Mouse (Mus musculus): ENCODE results near the gene Rin3. TPM values are rescaled to one million over a fixed set of nuclear protein-coding genes. Genes with fewer than 3 reads are reported as not detected.
"Not testable (repeated sequence)": the region's sequence is repeated elsewhere in the genome, so short reads cannot be mapped to it uniquely, and the experiment has no call there.

The Rin3 gene
- polyA plus RNA-seq, 1 experiment from 2014 or later = 4.6 TPM

- no peak overlapping the region for H3K9ac ChIP-seq
- H3K36me3 ChIP-seq = no peaks in the 10 kb centered on the region
- 82% methylated on average over 3 of the region's 3 CpGs for WGBS
- H3K27me3 ChIP-seq = no peaks in the 10 kb centered on the region
- no peak overlapping the region for H3K4me2 ChIP-seq
- H3K27ac ChIP-seq (replicated peaks) = no peak overlapping the region
- H3K4me1 ChIP-seq (replicated peaks) = no peaks in the 10 kb centered on the region
- H3K4me3 ChIP-seq = no peak overlapping the region
- no peaks in the 10 kb centered on the region for H3K9me3 ChIP-seq
- ATAC-seq (ENCODE audit: low read depth) = no peak
These were observed 24.2 kb upstream of the Rin3 start for GRCm38 (mm10) chr12:102258522-102259112.

DNA sequence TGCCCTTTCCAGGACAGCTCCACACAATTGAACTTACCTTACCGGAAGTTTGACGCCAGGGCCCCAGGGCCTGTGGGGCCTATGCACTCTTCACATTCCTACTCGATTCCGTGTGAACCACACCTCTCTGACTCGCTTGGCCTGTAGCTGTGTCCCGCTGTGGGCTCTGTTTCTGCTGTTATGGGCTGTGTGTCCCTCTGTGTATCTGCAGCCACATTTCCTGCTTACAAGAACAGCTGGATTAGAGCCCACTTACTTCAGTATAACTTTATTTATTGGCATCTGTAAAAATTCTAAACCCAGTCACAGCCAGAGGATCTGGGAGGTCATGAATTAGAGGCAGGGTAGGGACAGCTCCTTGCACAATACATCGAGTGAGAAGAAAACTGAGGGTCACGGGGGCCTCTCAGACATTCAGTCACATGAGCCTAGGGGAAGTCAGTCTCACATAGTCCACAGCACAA is 20.9 kb upstream of the Rin3 start:
- 70% methylated on average over 8 of the region's 8 CpGs for WGBS
- H3K9me3 ChIP-seq = no peaks in the 10 kb centered on the region
- no peak overlapping the region for H3K9ac ChIP-seq

GRCm38 (mm10) chr12:102262809-102263208 is 20.0 kb upstream of the Rin3 start:
- 88% methylated on average over 2 of the region's 2 CpGs for WGBS
- Histone ChIP-seq H3K27ac (replicated peaks) (no peak overlapping the region), H3K9ac (no peak overlapping the region), H3K4me1 (replicated peaks) (no peaks in the 10 kb centered on the region), H3K27me3 (no peaks in the 10 kb centered on the region), H3K4me2 (no peak overlapping the region), H3K9me3 (no peaks in the 10 kb centered on the region), H3K4me3 (no peak overlapping the region), H3K36me3 (no peaks in the 10 kb centered on the region)
- ATAC-seq (ENCODE audit: low read depth) = no peak

More for the DNA sequence above, 20.9 kb upstream of the Rin3 start:
- no peak overlapping the region for H3K4me3 ChIP-seq
- H3K27me3 ChIP-seq = no peaks in the 10 kb centered on the region
- H3K4me1 ChIP-seq (replicated peaks) = no peaks in the 10 kb centered on the region
- no peak; the same call in 1 of the 2 replicates for ATAC-seq (ENCODE audit: low read depth)
- no peaks in the 10 kb centered on the region for H3K36me3 ChIP-seq
- H3K4me2 ChIP-seq = no peak overlapping the region
- H3K27ac ChIP-seq (replicated peaks) = no peak overlapping the region

DNA sequence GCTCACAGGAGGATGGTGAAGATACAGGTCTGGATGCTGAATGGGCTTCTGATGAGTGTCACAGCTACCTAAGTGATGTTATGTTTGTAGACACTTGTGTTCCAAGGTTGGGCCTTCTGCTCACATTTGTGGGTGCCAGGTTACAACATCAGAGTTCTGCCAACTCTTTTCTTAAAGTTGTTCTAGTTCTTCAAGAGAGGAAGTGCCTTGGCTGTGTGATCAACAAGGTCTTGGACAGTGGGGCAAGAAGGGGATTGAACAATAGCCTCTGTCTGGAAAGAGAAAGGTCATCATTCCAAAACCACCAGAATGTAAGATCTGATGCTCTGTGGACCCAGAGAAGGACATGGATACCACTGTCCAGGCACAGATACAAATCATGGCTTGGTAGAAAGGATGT is 19.6 kb upstream of the Rin3 start:
- no peaks in the 10 kb centered on the region for H3K9me3 ChIP-seq
- no peak overlapping the region for H3K9ac ChIP-seq
- no peaks in the 10 kb centered on the region for H3K36me3 ChIP-seq
- no peaks in the 10 kb centered on the region for H3K4me1 ChIP-seq (replicated peaks)
- H3K4me2 ChIP-seq = no peak overlapping the region
- no peak for ATAC-seq (ENCODE audit: low read depth)
- H3K27me3 ChIP-seq = no peaks in the 10 kb centered on the region
- H3K4me3 ChIP-seq = no peak overlapping the region
- H3K27ac ChIP-seq (replicated peaks) = no peak overlapping the region

DNA sequence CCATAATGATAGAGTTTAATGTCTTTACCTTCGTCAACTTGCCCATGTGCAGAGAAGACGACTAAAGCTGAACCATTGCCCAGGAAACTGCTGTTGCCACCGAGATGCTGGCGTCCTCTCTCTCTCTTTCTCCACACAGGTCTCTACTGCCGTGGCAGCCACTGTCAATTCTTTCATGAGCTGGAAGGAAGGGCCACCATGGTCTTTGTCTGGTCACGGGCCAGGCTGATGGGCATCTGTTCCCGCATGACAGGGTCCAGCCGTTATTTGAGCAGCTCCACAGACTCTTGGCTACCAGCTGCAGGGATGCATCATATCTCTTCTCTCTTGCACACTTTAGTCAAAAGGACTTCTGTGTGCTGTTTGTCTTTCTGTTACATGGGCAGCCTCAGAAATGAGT is 16.4 kb upstream of the Rin3 start:
- H3K4me3 ChIP-seq = no peak overlapping the region
- WGBS = 89% methylated on average over 8 of the region's 8 CpGs
- H3K36me3 ChIP-seq = no peaks in the 10 kb centered on the region
- H3K27me3 ChIP-seq = no peaks in the 10 kb centered on the region
- H3K4me1 ChIP-seq (replicated peaks) = no peaks in the 10 kb centered on the region
- no peak overlapping the region for H3K27ac ChIP-seq (replicated peaks)
- H3K9me3 ChIP-seq = no peaks in the 10 kb centered on the region
- no peak overlapping the region for H3K4me2 ChIP-seq
- H3K9ac ChIP-seq = no peak overlapping the region
- no peak for ATAC-seq (ENCODE audit: low read depth)

- H3K36me3 ChIP-seq = no peaks in the 10 kb centered on the region
- H3K9me3 ChIP-seq = no peaks in the 10 kb centered on the region
- no peak overlapping the region for H3K4me2 ChIP-seq
- no peaks in the 10 kb centered on the region for H3K4me1 ChIP-seq (replicated peaks)
- H3K27ac ChIP-seq (replicated peaks) = no peak overlapping the region
- H3K4me3 ChIP-seq = no peak overlapping the region
- 54% methylated on average over 2 of the region's 2 CpGs for WGBS
- H3K27me3 ChIP-seq = no peaks in the 10 kb centered on the region
- no peak overlapping the region for H3K9ac ChIP-seq
- ATAC-seq (ENCODE audit: low read depth) = no peak
These were observed 13.7 kb upstream of the Rin3 start for GRCm38 (mm10) chr12:102269144-102269543.

DNA sequence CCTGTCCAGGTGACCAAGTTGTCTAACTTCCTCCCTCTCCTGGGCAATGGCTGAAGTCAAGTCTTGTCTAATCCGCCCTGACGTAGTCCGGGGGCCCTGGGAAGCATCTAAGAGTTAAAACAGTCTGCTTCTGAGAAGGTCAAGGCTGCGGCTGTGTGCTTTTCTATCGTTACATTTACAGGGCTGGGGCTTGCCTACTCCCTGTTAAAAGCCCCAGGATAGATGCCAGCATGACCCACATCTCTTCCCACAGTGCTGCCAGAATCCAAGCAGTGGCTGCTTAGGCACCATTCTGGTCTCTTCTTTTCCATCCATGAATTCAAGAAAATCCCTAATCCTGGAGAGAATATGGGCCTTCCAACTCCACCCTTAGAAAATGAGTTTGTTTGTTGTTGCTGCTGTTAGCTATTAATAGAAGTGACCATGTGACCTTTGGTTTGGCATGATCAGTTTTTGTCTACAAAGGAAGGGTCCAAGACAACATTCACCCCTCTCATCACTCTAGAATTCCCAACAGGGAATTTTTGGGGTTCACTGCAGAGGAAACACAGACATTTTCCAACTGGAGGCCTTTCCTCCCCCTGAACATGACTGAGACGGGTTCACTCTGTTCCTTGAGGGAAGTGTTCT is 12.0 kb upstream of the Rin3 start:
- no peak for ATAC-seq (ENCODE audit: low read depth)
- 92% methylated on average over 6 of the region's 6 CpGs for whole genome bisulfite sequencing
- no peak overlapping the region for H3K27ac ChIP-seq (replicated peaks)
- H3K4me2 ChIP-seq = no peak overlapping the region
- no peak overlapping the region for H3K9ac ChIP-seq
- no peak overlapping the region for H3K4me3 ChIP-seq
- H3K36me3 ChIP-seq = no peaks in the 10 kb centered on the region
- H3K27me3 ChIP-seq = no peaks in the 10 kb centered on the region
- no peaks in the 10 kb centered on the region for H3K4me1 ChIP-seq (replicated peaks)
- no peaks in the 10 kb centered on the region for H3K9me3 ChIP-seq

- Histone ChIP-seq H3K4me1 (replicated peaks) (no peaks in the 10 kb centered on the region), H3K4me3 (no peak overlapping the region), H3K9me3 (no peaks in the 10 kb centered on the region), H3K27me3 (no peaks in the 10 kb centered on the region), H3K4me2 (no peak overlapping the region), H3K9ac (no peak overlapping the region), H3K36me3 (no peaks in the 10 kb centered on the region), H3K27ac (replicated peaks) (no peak overlapping the region)
- WGBS = 81% methylated on average over 4 of the region's 4 CpGs
- ATAC-seq (ENCODE audit: low read depth) = no peak
These were observed 11.4 kb upstream of the Rin3 start for GRCm38 (mm10) chr12:102271447-102271846.

DNA sequence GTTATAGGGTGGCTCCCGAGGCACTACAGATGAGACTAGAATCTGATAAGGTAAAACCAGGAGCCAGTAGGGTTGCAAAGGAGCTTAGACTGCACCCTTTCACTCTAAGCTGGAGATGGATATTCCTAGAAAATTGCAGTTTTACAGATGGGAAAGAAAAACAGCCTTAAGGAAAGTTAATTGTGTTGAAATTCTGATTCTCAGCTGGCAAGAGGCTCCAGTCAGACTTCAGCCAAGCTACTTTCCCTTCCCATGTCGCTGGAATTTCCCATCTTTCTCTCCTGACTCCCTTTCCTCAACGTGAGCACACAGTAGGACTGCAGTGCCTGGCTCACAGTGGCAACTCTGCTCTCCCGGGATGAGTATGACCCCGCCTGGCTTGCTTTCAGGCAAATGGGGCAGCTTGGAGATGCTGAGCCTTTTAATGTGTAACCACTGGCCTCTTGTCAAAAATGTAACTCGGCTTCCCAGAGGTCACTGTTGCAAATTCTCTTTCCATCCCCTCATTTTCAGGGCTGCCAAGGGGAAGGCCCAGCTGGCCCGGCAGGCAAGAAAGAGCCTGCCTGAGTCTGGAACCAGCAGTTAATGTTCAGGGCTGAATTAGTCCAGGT is 6.9 kb upstream of the Rin3 start:
- WGBS = 70% methylated on average over 7 of the region's 7 CpGs

GRCm38 (mm10) chr12:102280290-102280689 is 2.6 kb upstream of the Rin3 start:
- H3K9me3 ChIP-seq; H3K9ac ChIP-seq; ATAC-seq (ENCODE audit: low read depth); H3K4me3 ChIP-seq; H3K4me2 ChIP-seq; H3K27ac ChIP-seq (replicated peaks); H3K36me3 ChIP-seq: not testable (repeated sequence)
- Histone ChIP-seq H3K27me3 (peaks cover 18% of the 10 kb centered on the region), H3K4me1 (replicated peaks) (peaks cover 29% of the 10 kb centered on the region)
- WGBS = 76% methylated on average over 4 of the region's 4 CpGs

More for the DNA sequence above, 6.9 kb upstream of the Rin3 start:
- H3K36me3 ChIP-seq = no peaks in the 10 kb centered on the region
- no peaks in the 10 kb centered on the region for H3K9me3 ChIP-seq
- peaks cover 7% of the 10 kb centered on the region; the same call in 1 of the 2 replicates for H3K27me3 ChIP-seq
- no peak overlapping the region for H3K27ac ChIP-seq (replicated peaks)
- H3K4me1 ChIP-seq (replicated peaks) = no peaks in the 10 kb centered on the region
- H3K4me3 ChIP-seq = no peak overlapping the region
- no peak overlapping the region for H3K4me2 ChIP-seq
- no peak for ATAC-seq (ENCODE audit: low read depth)
- no peak overlapping the region for H3K9ac ChIP-seq

GRCm38 (mm10) chr12:102280867-102281503 is 1.9 kb upstream of the Rin3 start:
- H3K27me3 ChIP-seq = peaks cover 18% of the 10 kb centered on the region
- no peak for ATAC-seq (ENCODE audit: low read depth)
- 35% methylated on average over 7 of the region's 7 CpGs for WGBS

GRCm38 (mm10) chr12:102282126-102282525 is 722 bp upstream of the Rin3 start:
- peak overlapping the region; percentile 95 for H3K4me2 ChIP-seq
- ATAC-seq (ENCODE audit: low read depth) = no peak
- peaks cover 46% of the 10 kb centered on the region for H3K4me1 ChIP-seq (replicated peaks)
- 71% methylated on average over 2 of the region's 2 CpGs for WGBS
- H3K27ac ChIP-seq (replicated peaks) = no peak overlapping the region
- H3K9me3 ChIP-seq = no peaks in the 10 kb centered on the region
- peaks cover 18% of the 10 kb centered on the region for H3K27me3 ChIP-seq
- H3K9ac ChIP-seq = no peak overlapping the region
- no peaks in the 10 kb centered on the region for H3K36me3 ChIP-seq
- no peak overlapping the region for H3K4me3 ChIP-seq

More at GRCm38 (mm10) chr12:102280867-102281503, 1.9 kb upstream of the Rin3 start:
- no peak overlapping the region for H3K9ac ChIP-seq
- H3K36me3 ChIP-seq = no peaks in the 10 kb centered on the region
- no peak overlapping the region for H3K4me2 ChIP-seq
- no peaks in the 10 kb centered on the region for H3K9me3 ChIP-seq
- H3K4me3 ChIP-seq = no peak overlapping the region
- H3K4me1 ChIP-seq (replicated peaks) = peaks cover 34% of the 10 kb centered on the region
- no peak overlapping the region for H3K27ac ChIP-seq (replicated peaks)
